Mouse (Mus musculus) heart, adult 2 months (tissue): ENCODE results near the gene Socs7.

Source experiments
- CTCF ChIP-seq: fragments of 200-600 bp; IDR thresholded peaks from 2 replicates; pipeline ENCODE4 v1.8.1; 2022; ENCODE audit warnings: antibody characterized with exemption, mild to moderate bottlenecking, moderate library complexity
- EP300 ChIP-seq: fragments of 200-500 bp; IDR thresholded peaks from 2 replicates; pipeline ENCODE4 v1.6.1; 2011; ENCODE audit warnings: low read depth, low read length, control low read depth; ENCODE audit not compliant: insufficient read depth
- POLR2A ChIP-seq: fragments of 200-500 bp; IDR thresholded peaks from 2 replicates; pipeline ENCODE4 v1.6.1; 2011; ENCODE audit warnings: mild to moderate bottlenecking, low read depth, low read length, control low read depth; ENCODE audit not compliant: insufficient read depth

DNA sequence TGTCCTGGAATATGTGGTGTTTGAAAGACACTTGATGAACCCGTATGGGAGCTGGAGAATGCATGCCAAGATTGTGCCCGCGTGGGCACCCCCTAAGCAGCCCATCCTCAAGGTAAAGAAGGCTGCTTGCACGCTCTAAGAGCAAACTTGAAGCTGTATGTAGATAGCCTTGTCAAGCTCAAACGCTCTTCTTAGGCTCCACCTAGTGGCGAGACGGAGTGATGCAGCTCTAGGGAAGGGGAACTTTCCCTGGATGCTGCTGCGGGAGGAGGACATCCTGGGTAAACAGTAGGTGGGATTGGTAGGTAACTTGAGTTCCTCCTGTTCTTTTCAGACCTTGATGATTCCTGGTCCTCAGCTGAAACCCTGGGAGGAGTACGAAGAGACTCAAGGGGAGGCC, 34.2 kb upstream of the Socs7 start:
- no peak for TF ChIP-seq POLR2A
- peak; percentile 98 for TF ChIP-seq CTCF
- TF ChIP-seq EP300: no peak
